Mouse (Mus musculus): ENCODE measurements around the gene Tcf23.

DNA sequence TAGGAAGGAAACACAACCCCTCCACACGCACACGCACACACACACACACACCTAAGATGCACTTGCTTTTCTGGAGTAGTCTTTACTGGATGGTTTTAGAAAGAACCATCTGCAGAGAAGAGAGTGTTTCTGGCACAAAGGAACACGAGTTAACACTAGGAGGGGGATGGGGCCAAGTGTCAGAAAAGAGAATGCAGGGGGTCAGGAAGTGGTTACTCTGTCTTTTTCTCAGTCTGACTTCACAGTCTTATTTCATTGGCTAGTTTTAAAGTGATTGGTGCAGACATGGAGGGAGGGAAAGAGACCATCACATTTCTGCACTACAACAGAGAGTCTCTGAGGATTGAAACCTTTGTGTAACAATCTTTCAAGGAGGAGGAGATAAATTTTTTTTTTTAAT lies 44.3 kb downstream of the Tcf23 start:
- TF ChIP-seq CTCF (IDR thresholded peaks at IDR 0.05; ENCODE audit: borderline replicate concordance, extremely low read depth, insufficient read depth, insufficient read length) (no peak), POLR2A (IDR thresholded peaks at IDR 0.05; ENCODE audit: borderline replicate concordance, extremely low read depth, insufficient read depth, insufficient read length, poor library complexity, severe bottlenecking) (no peak)

Data from brain, embryonic 14.5 days (tissue).